Mouse (Mus musculus) MEL (cell line): ENCODE measurements around the gene Adgrg4. TPM values are rescaled to one million over a fixed set of nuclear protein-coding genes. Genes with fewer than 3 reads are reported as not detected.
A peak's percentile ranks its signal among the peaks of the same experiment; 100 is the strongest.

Experiments
- DNase-seq: peaks from one replicate; pipeline ENCODE4 v3.0.0; 2011; ENCODE audit warnings: low read depth, low spot score
- H3K27ac ChIP-seq: 2 replicates; pipeline ENCODE4 v1.5.1; 2012; ENCODE audit warnings: low read depth, mild to moderate bottlenecking, control low read depth, low read length, moderate library complexity; ENCODE audit not compliant: control insufficient read depth
- H3K27me3 ChIP-seq, 2 experiments: fragments of 150-350 bp in 1 of 2; sonication (generic) in 1 of 2; 2 replicates each; pipeline ENCODE4 v1.6.1; 2012; ENCODE audit warnings: low read length in 2 of 2, mild to moderate bottlenecking in 2 of 2, improper control_type of control experiment in 1 of 2, moderate library complexity in 1 of 2; ENCODE audit not compliant: insufficient read depth in 2 of 2, control insufficient read depth in 1 of 2
- H3K36me3 ChIP-seq, 2 experiments: 2 replicates each; pipeline ENCODE4 v1.6.1; 2012 to 2014; ENCODE audit warnings: low read length in 2 of 2, improper control_type of control experiment in 1 of 2, inconsistent platforms in 1 of 2, mild to moderate bottlenecking in 1 of 2; ENCODE audit not compliant: insufficient read depth in 2 of 2, control insufficient read depth in 1 of 2
- H3K4me1 ChIP-seq, 2 experiments: fragments of 150-350 bp in 1 of 2; sonication (generic) in 1 of 2; 2 replicates each; pipeline ENCODE4 v1.6.1; 2012; ENCODE audit warnings: low read length in 2 of 2, improper control_type of control experiment in 1 of 2, mild to moderate bottlenecking in 1 of 2; ENCODE audit not compliant: insufficient read depth in 2 of 2, control insufficient read depth in 1 of 2
- H3K4me3 ChIP-seq, 2 experiments: fragments of 150-350 bp in 1 of 2; sonication (generic) in 1 of 2; 2 replicates each; pipeline ENCODE4 v1.5.1; 2012; ENCODE audit warnings: low read depth in 2 of 2, low read length in 2 of 2, mild to moderate bottlenecking in 2 of 2, moderate library complexity in 2 of 2, control low read depth in 1 of 2, improper control_type of control experiment in 1 of 2; ENCODE audit not compliant: control insufficient read depth in 1 of 2, insufficient read depth in 1 of 2
- H3K79me2 ChIP-seq: 2 replicates; pipeline ENCODE4 v1.6.1; 2012; ENCODE audit warnings: mild to moderate bottlenecking, low read length, moderate library complexity; ENCODE audit not compliant: control insufficient read depth, poor library complexity, insufficient read depth
- H3K9ac ChIP-seq: 2 replicates; pipeline ENCODE4 v1.6.1; 2012; ENCODE audit warnings: low read depth, mild to moderate bottlenecking, control low read depth, low read length, moderate library complexity; ENCODE audit not compliant: control insufficient read depth, poor library complexity, severe bottlenecking
- H3K9me3 ChIP-seq: fragments of 150-350 bp; sonication (generic); replicated peaks from 2 replicates; pipeline ENCODE4 v1.6.1; 2012; ENCODE audit warnings: mild to moderate bottlenecking, low read length, improper control_type of control experiment, moderate library complexity; ENCODE audit not compliant: insufficient read depth
- CHD2 ChIP-seq: IDR thresholded peaks from 2 replicates; pipeline ENCODE4 v1.6.1; 2011; ENCODE audit warnings: low read length, improper control_type of control experiment
- CTCF ChIP-seq, 3 experiments: IDR thresholded peaks in 2 of 3; conservative IDR thresholded peaks in 1 of 3; 2 replicates each; pipeline ENCODE4 v1.5.1; 2011 to 2012; ENCODE audit warnings: low read length in 3 of 3, low read depth in 2 of 3, mild to moderate bottlenecking in 2 of 3, improper control_type of control experiment in 1 of 3, inconsistent platforms in 1 of 3, mixed read lengths in 1 of 3, moderate library complexity in 1 of 3; ENCODE audit not compliant: control insufficient read depth in 1 of 3, insufficient read depth in 1 of 3, poor library complexity in 1 of 3, severe bottlenecking in 1 of 3
- EP300 ChIP-seq, 2 experiments: IDR thresholded peaks; 2 replicates each; pipeline ENCODE4 v1.6.1; 2011; ENCODE audit warnings: improper control_type of control experiment in 2 of 2, low read length in 2 of 2, low read depth in 1 of 2, mild to moderate bottlenecking in 1 of 2
- GABPA ChIP-seq: IDR thresholded peaks from 2 replicates; pipeline ENCODE4 v1.6.1; 2012; ENCODE audit warnings: low read depth, mild to moderate bottlenecking, inconsistent platforms, low read length, improper control_type of control experiment, moderate library complexity
- GATA1 ChIP-seq: IDR thresholded peaks from 2 replicates; pipeline ENCODE4 v1.6.1; 2011; ENCODE audit warnings: low read depth, low read length, improper control_type of control experiment
- JUND ChIP-seq: IDR thresholded peaks from 2 replicates; pipeline ENCODE4 v1.6.1; 2011; ENCODE audit warnings: low read depth, mild to moderate bottlenecking, improper control_type of control experiment, low read length
- KAT2A ChIP-seq: conservative IDR thresholded peaks from 2 replicates; pipeline ENCODE4 v1.6.1; 2012; ENCODE audit warnings: low read depth, low read length, improper control_type of control experiment, inconsistent platforms
- MAZ ChIP-seq: IDR thresholded peaks from 2 replicates; pipeline ENCODE4 v1.6.1; 2012; ENCODE audit warnings: low read depth, mild to moderate bottlenecking, inconsistent platforms, low read length, improper control_type of control experiment
- MXI1 ChIP-seq: IDR thresholded peaks from 2 replicates; pipeline ENCODE4 v1.6.1; 2011; ENCODE audit warnings: mild to moderate bottlenecking, low read depth, low read length, improper control_type of control experiment
- MYB ChIP-seq: IDR thresholded peaks from 2 replicates; pipeline ENCODE4 v1.6.1; 2011; ENCODE audit warnings: mild to moderate bottlenecking, low read depth, low read length, improper control_type of control experiment
- NELFE ChIP-seq: IDR thresholded peaks from 2 replicates; pipeline ENCODE4 v1.6.1; 2011; ENCODE audit warnings: low read depth, low read length, improper control_type of control experiment
- RAD21 ChIP-seq: IDR thresholded peaks from 2 replicates; pipeline ENCODE4 v1.6.1; 2011; ENCODE audit warnings: mild to moderate bottlenecking, low read depth, low read length, improper control_type of control experiment
- SMC3 ChIP-seq: IDR thresholded peaks from 2 replicates; pipeline ENCODE4 v1.6.1; 2011; ENCODE audit warnings: low read depth, low read length, improper control_type of control experiment
- TAL1 ChIP-seq: IDR thresholded peaks from 2 replicates; pipeline ENCODE4 v1.6.1; 2012; ENCODE audit warnings: mild to moderate bottlenecking, inconsistent platforms, low read length, moderate library complexity, mixed read lengths
- TCF12 ChIP-seq: IDR thresholded peaks from 2 replicates; pipeline ENCODE4 v1.6.1; 2014; ENCODE audit warnings: low read depth, mild to moderate bottlenecking, inconsistent platforms, low read length, improper control_type of control experiment, moderate library complexity
- USF2 ChIP-seq, 2 experiments: IDR thresholded peaks; 2 replicates each; pipeline ENCODE4 v1.6.1; 2011 to 2012; ENCODE audit warnings: improper control_type of control experiment in 2 of 2, low read length in 2 of 2, borderline replicate concordance in 1 of 2, inconsistent platforms in 1 of 2, low read depth in 1 of 2, mild to moderate bottlenecking in 1 of 2; ENCODE audit not compliant: insufficient read depth in 1 of 2
- ZC3H11A ChIP-seq: IDR thresholded peaks from 2 replicates; pipeline ENCODE4 v1.6.1; 2012; ENCODE audit warnings: low read depth, mild to moderate bottlenecking, inconsistent platforms, low read length, improper control_type of control experiment
- polyA plus RNA-seq, 2 experiments: library from polyadenylated mRNA; stranded (reverse) in 1 of 2; unstranded in 1 of 2; fragments of >175 nt in 1 of 2; fragments of >200 nt in 1 of 2; gene quantifications; 2 replicates each; pipeline versions ENCODE4 v1.2.1 to v1.2.4; 2012; ENCODE audit warnings: low replicate concordance in 2 of 2, low read depth in 1 of 2; ENCODE audit not compliant: insufficient read length in 2 of 2, insufficient read depth in 1 of 2, missing spikeins in 1 of 2
- total RNA-seq: library from RNA; depleted of rRNA; stranded (reverse); fragments of 300-350 nt; gene quantifications from 2 replicates; pipeline ENCODE4 v1.2.3, GENCODE M21; 2012

Adgrg4 gene
- total and polyA plus RNA-seq, 3 experiments, result not detected

DNA sequence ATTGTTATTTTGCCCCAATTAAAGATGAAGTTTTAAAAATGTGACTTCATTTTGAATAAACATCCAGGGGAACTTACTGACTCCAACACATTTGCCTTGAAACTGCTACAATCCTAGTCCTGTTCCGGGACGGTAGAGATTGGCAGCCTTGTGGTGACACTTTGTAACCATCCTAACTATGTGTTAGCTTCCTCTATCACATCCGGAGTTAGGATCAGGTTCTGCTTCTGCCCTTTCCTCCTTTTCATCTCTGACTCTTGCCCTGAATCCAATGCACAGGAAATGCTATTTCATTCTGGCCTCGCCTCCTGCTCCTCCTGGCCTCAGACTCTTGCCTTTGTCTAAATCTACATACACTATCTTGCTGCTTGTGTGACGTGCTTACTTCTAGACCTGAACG lies 42.5 kb upstream of the Adgrg4 start:
- no peak overlapping the region for H3K9ac ChIP-seq
- DNase-seq, result no peak
- H3K27ac ChIP-seq, result no peak overlapping the region

GRCm38 (mm10) chrX:56835842-56836241 lies 34.1 kb upstream of the Adgrg4 start:
- peak; percentile 17 for DNase-seq
- Histone ChIP-seq H3K4me3 (no peak overlapping the region), H3K4me1 (0 out of 4 replicates have a peak, but pooled peaks cover 0 to 3% of the 10 kb centered on the region in 2 experiments), H3K9me3 (no peaks in the 10 kb centered on the region), H3K9ac (no peak overlapping the region), H3K79me2 (no peaks in the 10 kb centered on the region), H3K36me3 (no peaks in the 10 kb centered on the region), H3K27ac (no peak overlapping the region), H3K27me3 (no peaks in the 10 kb centered on the region)
- TF ChIP-seq GATA1 (no peak), TCF12 (no peak), EP300 (IDR thresholded peaks at IDR 0.05; ENCODE audit: low read depth in 1 of 2, low read length in 2 of 2) (no peak), SMC3 (no peak)

More for the DNA sequence above, 42.5 kb upstream of the Adgrg4 start:
- Histone ChIP-seq H3K4me1 (no peaks in the 10 kb centered on the region), H3K27me3 (no peaks in the 10 kb centered on the region), H3K9me3 (no peaks in the 10 kb centered on the region), H3K79me2 (no peaks in the 10 kb centered on the region), H3K4me3 (no peak overlapping the region), H3K36me3 (no peaks in the 10 kb centered on the region)
- no peak for TF ChIP-seq TCF12
- no peak for TF ChIP-seq TAL1
- TF ChIP-seq KAT2A, result no peak
- TF ChIP-seq JUND, result no peak
- TF ChIP-seq MAZ, result no peak
- TF ChIP-seq CHD2, result no peak
- TF ChIP-seq RAD21, result no peak
- TF ChIP-seq CTCF (IDR thresholded peaks at IDR 0.05 in 2 of 3, conservative IDR thresholded peaks at IDR 0.05 in 1 of 3; ENCODE audit: control insufficient read depth in 1 of 3, insufficient read depth in 1 of 3, low read depth in 2 of 3, low read length in 3 of 3, poor library complexity in 1 of 3, severe bottlenecking in 1 of 3), result no peak
- no peak for TF ChIP-seq USF2 (IDR thresholded peaks at IDR 0.05; ENCODE audit: borderline replicate concordance in 1 of 2, insufficient read depth in 1 of 2, low read depth in 1 of 2, low read length in 2 of 2)
- TF ChIP-seq MXI1, result no peak
- TF ChIP-seq NELFE, result no peak

GRCm38 (mm10) chrX:56839369-56839768 lies 30.6 kb upstream of the Adgrg4 start:
- H3K36me3 ChIP-seq, result no peaks in the 10 kb centered on the region
- no peak overlapping the region for H3K27ac ChIP-seq
- peak; percentile 29 for DNase-seq
- TF ChIP-seq USF2 (IDR thresholded peaks at IDR 0.05; ENCODE audit: borderline replicate concordance in 1 of 2, insufficient read depth in 1 of 2, low read depth in 1 of 2, low read length in 2 of 2) (no peak), ZC3H11A (peak; percentile 31; the same call in 1 of the 2 replicates), RAD21 (peak; percentile 49), CTCF (IDR thresholded peaks at IDR 0.05 in 2 of 3, conservative IDR thresholded peaks at IDR 0.05 in 1 of 3; ENCODE audit: control insufficient read depth in 1 of 3, insufficient read depth in 1 of 3, low read depth in 2 of 3, low read length in 3 of 3, poor library complexity in 1 of 3, severe bottlenecking in 1 of 3) (peak; percentile 27 to 62 (median 28); a peak in 5 of 6 replicates), MYB (no peak), GABPA (no peak), SMC3 (peak; percentile 49)
- H3K4me1 ChIP-seq, result 0 out of 4 replicates have a peak, but pooled peaks cover 0 to 3% of the 10 kb centered on the region in 2 experiments
- H3K9me3 ChIP-seq, result no peaks in the 10 kb centered on the region
- no peak overlapping the region for H3K9ac ChIP-seq
- no peaks in the 10 kb centered on the region for H3K27me3 ChIP-seq
- no peak overlapping the region for H3K4me3 ChIP-seq
- H3K79me2 ChIP-seq, result no peaks in the 10 kb centered on the region
